Mouse (Mus musculus) kidney, postnatal 25 days (tissue): ENCODE results near the gene Cipc.

ENCODE experiments used
- DNase-seq, 2 experiments: peaks; one replicate each; pipeline ENCODE4 v3.0.0; 2021; ENCODE audit warnings: mixed read lengths in 2 of 2

The Cipc gene

DNA sequence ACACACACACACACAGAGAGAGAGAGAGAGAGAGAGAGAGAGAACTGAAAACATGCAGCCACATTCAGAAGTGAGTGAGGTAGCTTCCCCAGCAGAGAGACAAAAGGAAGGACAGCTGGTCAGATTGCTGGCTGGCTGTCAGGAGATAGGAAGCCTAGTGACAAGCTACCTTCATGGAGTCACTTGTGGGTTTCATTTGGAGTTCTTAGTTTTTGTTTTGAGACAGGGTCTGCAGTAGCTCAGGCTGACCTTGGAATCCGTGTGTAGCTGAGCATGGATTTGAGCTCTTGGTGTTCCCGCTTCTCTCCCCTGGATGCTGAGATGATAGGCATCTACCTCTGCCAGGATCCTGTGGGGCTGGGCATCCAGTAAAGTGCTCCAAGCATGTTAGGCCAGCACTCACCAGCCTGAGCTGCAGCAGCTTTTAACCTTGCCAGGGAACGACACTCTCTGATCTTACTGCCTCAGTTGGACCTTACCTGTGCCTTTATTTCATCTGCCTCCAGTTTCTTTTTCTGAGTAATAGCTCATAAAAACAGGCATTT is 14.0 kb downstream of the Cipc start:
- DNase-seq = no peak

DNA sequence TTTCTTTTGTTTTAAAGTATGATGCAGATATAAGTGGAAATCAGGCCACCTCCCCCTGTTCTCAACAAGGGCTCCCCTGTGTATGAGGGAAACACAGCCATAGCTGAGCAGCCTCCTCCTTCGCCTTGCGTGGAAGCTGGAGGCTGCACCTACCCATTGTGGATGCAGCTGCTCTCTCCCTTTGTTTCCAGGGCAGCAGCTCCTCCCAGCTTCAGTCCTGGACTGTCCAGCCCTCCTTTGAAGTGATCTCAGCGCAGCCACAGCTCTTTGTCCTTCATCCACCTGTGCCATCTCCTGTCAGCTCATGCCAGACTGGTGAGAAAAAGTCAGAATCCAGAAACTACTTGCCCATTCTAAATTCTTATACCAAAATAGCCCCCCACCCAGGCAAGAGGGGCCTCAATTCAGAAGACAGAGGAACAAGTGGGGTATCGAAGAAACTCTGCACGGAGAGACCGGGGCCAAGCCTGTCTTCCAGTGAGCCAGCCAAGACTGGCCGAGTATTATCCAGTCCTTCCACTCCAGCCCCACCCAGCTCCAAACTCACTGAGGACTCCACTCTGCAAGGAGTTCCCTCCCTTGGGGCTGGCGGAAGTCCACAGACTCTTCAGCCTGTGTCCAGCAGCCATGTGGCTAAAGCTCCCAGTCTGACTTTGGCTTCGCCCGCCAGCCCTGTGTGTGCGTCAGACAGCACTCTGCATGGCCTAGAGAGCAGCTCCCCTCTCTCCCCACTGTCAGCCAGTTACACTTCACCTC is 14.9 kb downstream of the Cipc start:
- no peak for DNase-seq

DNA sequence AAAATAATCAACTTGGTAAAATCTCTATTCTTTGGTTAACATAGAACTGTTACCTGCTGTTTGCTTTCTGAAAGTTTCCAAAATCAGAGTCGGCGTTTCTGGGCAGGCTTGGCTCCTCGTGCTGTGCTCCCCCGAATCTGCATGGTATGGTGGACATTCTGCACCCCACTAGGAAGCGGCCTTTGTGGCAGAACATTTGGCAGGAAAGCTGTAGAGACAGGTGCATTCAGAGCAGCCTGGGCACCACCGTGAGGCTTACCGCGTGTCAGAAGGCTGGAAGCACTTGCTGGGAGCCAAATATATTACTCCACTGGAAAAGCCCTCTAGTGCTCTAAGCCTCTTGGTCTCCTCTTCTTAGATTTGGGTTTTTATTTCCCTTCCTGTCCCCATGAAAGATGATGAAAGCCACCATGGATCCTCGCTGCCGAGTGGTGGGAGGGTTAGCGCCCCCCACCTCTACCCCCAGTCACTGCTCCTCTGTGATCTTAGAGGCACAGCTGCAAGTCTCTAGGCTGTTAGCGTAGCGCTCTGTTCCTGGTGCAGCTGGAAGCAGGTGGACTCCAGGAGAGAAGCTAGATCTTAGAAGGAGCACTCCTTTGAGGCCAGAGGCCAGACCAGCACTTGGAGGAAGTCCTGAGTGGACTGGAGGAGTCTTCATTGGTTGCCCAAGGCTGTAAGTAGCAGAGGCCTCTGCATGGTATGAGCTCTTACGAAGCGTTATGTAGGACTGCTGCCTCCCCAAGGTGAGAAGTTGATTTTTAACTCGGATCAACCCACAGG is 17.6 kb downstream of the Cipc start:
- no peak for DNase-seq

DNA sequence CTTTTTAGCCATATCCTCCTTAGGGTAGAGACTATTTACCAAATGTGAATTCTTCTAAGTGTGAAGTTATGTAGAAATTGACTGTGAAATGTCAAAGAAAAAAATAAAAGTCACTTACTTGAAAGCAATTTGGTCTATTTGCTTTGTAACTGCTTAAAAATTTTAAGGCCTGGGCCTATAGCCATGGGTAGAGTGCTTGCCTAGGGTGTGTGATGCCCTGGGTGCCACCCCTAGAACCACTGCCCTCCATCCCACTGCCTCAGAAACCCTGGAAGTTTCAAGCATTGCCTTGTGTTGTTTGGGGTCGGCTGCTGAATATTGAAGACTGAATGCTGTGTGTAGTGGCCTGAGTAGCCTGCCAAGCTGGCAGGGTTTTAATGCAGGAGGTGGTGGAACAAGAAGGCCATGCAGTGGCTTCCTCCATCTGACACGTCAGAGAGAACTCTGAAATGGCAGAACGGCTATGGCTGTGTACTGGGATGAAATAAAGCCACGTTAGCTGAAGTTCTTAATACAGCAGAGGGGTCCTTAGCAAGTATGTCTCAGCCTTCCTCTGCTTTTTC is 18.5 kb downstream of the Cipc start:
- DNase-seq = no peak

DNA sequence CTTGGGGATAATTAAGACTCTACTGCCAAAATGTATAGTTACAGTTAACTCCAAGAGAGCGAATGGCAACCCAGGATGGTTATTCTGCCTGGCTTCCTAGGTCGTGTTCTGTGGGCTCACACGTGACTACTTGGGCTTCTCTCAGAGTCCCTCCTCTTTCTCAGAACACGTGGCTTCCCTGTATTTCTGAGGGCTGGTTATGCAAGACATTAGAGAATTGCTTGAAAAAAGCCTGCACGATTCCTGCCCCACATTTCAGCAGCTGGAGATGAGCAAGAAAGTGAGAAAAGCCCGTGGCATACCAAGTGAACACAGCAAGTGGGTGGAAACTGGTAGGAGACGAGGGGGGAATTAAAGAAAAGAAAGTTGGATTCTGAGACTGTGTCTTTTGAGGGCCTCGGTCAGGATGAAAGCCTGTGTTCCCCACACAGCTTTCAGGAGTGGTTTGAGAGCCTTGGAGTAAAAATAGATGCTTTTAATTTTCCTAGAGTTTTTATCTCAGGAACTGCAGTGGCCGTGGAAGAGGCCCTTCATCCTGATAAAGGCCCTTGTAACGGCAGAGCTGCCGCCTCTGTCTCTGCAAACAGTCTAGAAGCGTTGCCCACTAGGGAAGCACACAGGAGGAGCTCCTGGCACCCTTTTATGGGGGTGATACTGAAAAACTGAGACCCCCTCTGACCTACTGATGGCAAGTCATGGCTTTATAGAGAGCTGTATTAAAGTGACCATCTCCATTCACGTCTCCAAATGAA is 21.8 kb downstream of the Cipc start:
- no peak for DNase-seq

DNA sequence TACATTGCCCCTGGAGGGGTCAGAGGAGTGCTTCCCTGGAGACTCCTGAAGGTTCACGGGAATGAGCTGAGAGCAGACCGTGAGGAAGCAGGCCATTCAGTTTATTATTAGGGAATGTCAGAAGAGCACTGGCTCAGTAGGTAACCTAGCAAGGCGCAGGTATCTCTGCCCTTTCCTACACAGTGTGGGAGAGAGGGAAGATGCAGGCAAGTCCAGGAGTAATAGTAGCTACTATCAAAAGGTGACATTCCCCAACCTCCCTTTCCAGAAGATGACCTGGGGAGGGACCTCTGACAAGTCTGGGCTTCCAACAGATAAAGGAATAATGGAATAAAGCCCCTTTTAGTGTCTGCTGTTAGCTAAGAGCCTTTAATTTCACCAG is 22.4 kb downstream of the Cipc start:
- DNase-seq = no peak

DNA sequence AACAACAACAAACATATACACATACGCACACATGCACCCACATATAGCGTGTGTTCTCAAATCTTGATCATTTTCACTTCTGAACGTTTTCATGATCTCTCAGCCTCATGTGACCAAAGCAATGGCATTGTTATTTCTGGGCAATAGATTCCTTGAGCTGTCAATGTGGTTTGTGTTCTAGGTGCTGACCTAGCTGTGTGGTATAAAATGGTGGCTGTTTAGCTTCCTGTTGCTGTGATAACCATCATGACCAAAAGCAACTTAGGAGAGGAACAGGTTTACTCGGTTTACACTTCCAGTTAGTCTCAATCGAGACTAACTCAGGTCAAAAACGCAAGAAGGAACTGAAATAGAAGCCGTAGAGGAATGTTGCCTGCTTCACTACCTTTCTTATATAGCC is 24.2 kb downstream of the Cipc start:
- DNase-seq = no peak

DNA sequence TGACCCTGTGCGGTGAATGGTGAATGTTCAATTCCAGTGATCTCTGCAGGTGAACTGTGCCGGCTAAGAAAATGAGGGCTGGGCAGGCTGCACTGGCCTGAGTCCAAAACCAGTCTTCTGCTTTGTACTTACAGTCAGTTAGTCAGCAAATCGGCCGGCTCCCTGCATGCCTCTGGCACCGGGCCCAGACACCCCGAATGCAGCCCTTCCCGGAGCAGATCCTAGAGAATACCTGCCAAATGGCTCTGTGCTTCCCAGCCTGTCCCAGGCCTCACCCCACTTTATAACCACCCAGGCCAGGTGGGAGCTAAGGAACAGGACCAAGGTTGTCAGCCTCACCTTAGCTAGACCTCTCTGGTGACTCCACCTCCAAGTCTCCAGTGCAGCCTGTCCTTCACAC is 26.4 kb downstream of the Cipc start:
- DNase-seq = peak; percentile 90 to 92

DNA sequence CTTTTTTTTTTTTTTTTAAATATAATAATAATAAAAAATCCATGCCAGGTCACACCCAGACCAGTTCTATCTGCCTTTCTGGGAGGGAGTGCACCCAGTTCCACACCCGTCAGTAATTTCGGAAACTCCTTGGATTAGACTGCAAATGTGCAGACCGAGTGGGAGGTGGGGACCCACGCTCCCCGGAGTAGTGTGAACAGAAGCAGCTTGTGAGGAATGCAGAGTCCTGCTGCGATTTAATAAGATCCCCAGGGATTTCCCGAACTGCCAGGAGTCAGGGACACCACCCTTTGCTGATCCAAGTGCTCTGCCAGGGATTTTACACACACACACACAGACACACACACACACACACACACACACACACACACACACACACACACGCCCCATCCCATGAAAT is 26.9 kb downstream of the Cipc start:
- DNase-seq = no peak

DNA sequence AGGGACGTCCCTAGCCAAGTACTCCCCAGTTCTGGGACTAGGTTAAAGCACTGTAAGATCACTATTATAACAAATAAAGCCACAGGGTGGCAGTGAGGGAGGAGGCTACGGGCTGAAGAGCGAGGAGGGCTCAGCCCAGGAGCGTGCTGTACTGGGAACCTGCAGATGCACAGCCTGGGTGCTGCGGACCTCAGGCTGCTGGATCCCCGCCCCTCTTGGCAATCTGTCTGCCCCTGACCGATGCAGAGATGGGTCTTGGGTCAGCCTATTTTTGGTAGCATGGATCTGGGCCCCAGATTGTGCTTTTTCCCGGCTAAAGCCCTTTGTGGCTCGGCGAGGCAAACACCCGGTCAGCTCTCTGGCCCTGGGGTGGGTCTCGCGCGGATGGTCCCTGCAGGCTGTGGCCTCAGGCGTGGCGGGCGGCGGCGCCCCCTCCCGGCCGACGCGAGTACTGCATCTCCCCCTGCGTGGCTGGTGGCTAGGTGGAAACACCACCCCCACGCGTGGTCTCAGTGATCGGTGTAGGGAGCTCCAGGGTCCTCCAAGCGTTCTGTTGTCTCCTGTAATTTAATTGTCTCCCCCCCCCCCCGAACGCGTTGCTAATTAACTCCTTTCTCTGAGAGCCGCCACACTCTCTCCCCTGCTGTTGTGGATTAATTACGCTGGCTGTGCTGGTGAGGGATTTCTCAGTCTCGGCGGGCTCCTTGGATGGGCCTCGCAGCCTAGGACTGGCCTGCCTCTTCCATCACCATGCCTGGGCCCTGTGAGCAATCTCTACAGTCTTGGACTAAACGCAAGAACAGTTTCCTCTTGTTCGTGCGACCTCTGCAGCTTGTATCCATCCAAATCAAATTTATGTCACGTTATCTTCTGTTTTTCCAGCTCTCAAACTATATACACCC is 27.8 kb downstream of the Cipc start:
- DNase-seq = peak; percentile 67 to 68

DNA sequence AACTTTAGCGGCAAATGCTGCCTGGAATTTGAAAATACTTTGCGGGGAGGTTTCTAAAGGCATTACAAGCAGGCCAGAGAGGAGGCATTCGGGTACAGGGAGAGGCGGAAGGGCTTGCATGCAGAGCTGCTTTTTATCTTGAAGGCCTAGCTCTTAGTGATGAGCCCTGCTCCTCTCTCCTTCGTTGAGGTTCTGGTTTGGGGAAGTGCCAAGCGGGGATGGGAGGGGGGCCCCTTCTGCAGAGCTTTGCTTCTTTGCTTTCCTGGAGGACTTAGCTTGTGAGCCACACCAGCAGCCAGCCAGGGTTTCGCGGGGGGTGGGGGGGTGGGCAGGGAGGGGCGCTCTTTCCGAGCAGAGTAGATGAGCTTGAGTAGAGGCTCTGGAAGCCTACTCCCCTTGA is 28.9 kb downstream of the Cipc start:
- no peak for DNase-seq

DNA sequence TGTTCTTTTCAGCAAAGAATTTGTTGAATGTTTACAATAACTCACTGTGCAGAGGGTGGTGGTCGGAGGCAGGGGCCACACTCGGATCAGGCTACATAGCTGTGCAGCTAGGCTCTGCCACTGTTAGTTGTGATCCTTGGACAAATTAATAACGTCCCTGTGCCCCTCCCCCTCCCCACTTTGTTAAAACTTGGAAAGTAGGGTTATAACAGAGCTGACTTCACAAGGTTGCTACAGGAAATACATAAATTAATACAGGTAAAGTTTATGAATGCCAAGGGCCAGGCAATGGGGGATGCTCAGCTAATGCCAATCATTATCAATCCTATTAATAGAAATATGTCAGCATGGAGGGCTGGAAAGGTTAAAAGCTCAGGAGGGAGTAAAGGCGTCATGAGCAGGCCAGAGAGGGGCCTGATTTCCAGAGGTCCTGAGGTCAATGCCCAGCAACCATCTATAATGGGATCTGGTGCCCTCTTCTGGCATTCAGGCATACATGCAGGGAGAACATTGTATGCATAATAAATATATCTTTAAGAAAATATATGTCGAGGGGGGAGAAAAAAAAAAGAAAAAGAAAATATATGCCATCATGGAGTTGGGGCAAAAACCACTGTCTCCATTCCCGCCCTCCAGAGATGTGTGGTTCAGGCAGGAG is 29.8 kb downstream of the Cipc start:
- no peak for DNase-seq

DNA sequence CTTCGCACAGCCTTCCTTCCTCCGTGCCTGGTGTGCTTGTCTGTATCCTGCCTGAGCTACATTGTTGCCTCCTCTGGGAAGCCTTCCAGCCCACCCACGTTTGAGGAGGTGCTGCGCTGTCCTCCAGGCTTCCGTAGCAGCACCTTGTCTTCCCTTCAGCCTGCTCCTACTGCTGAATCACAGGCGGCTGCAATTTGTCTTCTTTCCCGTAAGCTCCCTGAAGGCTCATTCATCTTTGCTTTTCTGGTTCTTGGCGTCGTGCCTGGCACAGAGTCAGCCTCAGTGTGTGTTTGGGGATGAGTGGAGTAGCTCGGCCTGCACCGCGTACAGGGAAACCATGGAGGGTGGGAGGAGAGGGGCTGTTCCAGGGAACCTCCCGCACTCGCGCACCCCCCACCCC is 31.0 kb downstream of the Cipc start:
- DNase-seq = peak in 1 of 2 experiments; percentile 32

DNA sequence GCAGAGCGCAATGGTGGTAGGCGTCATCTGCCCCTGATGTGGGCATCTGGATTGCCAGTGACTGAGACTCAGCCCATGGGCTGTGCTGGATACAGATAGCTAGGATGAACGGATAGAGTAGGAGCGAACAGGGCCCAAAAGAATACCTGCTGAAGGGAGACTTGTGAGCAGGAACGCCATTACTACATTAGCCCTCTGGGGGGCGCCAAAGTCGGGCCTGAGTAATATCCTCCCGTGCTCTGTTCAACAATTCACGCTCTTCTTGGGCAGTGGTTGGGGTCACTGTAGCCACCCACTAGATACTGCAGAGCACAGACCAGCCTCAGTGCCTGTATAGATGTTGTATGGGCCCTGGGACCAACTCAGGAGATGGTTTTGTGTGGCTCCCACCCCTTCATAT is 34.3 kb downstream of the Cipc start:
- DNase-seq = no peak

DNA sequence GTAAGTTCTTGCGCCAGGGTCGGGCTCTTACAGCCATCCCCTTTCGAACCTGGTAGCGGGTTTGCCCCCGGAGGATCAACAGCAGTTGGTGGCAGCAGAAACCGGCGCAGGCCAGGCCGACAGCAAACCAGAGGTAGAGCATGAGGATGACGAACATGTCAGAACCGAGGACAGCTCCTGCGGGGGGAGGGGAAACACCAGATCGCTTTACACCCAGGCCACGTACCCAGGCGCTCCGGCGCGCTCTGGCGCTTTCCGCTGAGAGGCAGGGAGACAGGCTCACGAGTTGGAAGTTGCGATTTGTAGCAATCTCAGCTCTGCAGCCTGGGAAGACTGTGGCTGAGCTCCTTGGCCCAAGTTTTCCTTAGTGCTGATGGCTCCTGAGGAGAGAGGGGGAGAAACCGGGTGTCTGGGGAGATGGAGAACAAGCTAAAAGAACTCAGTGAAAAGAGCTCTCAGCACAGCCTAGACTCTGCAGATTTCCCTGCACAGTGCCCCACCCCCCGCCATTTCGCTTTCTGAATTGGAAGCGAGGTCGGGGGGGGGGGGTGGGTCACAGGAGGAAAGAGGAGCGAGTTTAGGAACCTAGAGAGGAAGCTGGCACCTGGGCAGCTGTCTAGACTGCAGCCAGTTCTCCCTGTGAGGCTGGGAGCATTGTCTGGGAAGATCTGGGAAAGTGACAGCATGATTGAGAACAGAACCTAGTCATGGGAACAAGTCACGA is 36.8 kb downstream of the Cipc start:
- DNase-seq = peak; percentile 63 to 64

DNA sequence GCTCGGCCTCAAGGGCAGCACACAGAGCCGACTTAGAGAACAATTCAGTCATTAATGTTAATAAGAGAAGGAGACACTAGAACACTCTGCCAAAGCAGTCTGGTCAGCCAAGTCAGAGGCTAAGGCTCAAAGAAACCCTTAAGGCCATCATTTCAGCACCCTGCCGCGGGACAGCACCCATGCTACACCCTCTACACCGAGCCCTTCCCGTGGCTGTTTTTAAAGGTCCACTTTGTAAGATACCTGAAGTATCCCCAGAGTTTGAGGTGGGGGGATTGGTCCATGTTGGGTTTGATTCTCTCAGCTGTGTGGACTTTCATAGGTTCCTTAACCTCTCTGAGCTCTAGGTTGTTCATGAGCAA is 37.3 kb downstream of the Cipc start:
- peak; percentile 57 to 64 for DNase-seq

DNA sequence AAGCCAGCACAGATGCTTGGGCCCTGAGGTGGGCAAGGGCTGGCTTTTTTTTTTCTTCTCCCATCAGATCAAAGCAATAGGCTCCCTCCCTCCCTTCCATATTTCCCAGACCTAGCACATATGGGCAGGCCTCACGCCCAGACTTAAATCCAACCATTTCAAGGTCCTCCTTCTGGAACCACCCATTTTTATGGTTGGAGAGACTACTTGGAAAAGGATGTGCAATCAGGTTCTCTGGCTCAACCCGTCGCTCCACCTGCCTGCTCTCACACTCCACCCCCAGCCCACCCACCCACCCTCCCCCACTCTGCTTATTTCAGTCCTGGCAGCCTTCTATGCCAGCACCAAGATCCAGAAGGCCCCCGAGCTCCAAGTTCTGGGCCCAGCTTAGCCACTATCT is 39.7 kb downstream of the Cipc start:
- no peak for DNase-seq

DNA sequence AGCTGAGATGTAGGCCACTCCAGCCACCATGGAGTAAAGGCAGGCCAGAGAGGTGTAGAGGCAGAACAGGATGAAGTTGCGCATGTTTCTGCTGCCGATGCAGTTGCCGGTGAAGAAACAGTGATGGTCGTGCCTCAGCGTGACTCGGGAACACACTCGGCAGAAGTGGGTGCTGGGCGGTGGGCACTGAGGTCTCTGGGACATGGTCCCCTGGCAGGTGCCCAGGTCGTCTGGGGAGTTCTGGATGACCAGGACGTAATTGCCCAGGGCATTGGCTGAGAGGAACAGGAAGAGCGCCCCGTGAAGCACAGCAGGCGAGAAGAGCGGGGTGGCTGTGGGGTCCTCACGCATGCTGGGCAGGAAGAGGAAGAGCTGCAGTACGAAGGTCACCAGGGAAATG is 41.4 kb downstream of the Cipc start:
- DNase-seq = no peak

DNA sequence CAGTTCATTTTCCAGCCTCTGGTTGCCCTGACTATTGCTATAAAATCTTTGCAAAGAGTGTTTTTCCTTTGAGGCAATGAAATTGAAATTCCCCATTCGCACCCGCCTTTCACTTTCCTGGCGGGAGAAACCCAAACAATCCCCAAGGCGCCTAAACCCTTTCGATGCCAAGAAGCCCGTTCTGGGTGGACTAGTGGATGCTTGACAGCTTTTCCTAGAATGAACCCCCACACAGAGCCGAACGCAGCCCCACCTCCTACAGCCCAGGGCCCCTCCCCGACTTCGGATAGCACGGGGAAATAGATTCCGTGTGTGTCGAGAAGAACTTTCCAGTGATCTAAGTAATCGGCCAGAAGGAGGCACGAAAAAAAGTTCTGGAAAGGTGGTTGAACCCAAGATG is 42.5 kb downstream of the Cipc start:
- DNase-seq = no peak

DNA sequence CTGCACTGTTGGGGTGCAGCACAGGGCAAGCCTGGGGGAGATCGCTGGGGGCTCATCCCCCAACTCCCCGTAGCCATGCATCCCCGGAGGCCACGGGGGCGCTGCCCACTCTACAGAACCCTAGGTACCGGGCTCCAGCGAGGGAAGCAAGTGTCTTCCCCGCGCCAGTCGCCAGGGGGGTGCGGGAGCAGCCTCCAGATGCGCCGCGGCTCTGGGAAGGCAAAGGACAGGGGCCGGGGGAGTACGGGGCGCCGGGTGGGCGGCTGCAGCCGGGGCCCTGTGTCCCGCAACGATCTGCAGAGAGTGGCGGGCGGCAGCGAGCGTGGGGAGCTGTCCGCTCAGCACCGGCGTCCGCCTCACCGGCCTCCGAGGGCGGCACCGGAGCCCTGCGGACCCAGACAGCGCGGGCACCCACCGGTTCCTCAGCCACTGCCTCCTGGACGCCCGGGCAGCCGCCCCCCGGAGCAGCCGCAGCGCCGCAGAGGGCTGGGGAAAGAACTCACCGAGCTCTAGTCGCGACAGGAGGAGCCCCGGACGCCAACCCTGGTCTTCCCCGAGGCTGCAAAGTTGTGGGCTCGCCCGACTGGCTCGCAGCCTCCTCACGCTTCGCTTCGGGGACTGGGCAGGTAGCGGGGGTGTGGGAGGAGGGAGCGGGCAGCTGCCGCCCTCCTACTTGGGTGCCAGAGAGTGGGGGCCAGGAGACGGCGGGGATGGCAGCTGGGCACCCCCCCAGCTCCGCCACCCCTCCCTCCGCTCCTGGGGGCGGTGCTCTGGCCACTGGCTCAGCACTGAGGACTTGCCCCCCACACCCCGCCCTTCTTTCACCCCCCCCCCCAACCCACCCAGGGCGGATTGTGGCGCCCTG is 43.3 kb downstream of the Cipc start, which contains the start of gene Zdhhc22:
Zdhhc22 (minus strand) TSS at position 541 of the 865 bp plus-strand sequence.
- DNase-seq = peak; percentile 16 to 53
